8 mouse cellular contexts compared by ENCODE assay signal in the genomic region with DNA sequence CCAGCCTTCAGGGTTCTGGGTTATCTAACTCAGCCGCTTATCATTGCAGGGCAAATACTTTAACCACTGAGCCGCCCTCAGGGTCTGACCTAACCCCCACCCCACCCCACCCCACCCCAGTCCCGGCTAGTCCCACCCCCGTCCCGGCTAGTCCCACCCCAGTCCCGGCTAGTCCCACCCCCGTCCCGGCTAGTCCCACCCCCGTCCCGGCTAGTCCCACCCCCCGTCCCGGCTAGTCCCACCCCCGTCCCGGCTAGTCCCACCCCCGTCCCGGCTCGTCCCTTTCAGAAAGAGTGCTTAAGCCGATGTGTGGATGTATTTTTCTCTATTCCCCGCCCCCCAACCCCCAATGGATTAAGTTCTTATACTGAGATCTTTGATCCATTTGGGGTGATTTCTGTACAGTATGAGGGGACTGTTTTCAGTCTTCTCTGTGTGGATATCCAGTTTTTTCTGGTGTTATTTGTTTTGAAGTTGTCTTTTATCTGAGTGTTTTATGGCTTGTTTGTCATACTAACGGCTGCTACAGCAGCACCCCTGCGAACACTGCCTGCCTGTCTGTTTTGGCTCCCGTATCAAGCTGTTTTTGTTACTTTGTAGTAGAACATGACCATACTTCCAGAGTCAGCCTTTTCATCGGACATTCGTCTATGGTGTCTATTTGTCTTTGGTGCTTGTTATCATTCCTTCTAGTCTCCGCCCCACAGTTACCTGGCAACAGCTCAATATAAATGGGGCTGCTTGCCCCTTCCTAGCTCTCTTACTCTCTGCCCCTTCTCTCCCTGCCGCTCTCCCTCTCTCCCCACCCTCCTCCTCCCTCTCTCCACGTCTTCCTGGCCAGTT. TPM values are rescaled to one million over a fixed set of nuclear protein-coding genes. Genes with fewer than 3 reads are reported as not detected.
DNase-seq lines count a peak whose midpoint lies in the region; ATAC-seq and TF ChIP-seq lines count a peak whose summit lies in the region.

No protein-coding gene starts in this region.

- no peaks in the 10 kb centered on the region for H3K36me3 ChIP-seq in lung, embryonic 14.5 days (ENCODE audit: insufficient read depth)
- H3K36me3 ChIP-seq in hindbrain, embryonic 10.5 days = no peaks in the 10 kb centered on the region
- no peaks in the 10 kb centered on the region for H3K36me3 ChIP-seq in liver, adult 2 months (ENCODE audit: control insufficient read depth, insufficient read depth, low read length)
- H3K36me3 ChIP-seq in neural tube, embryonic 15.5 days = no peaks in the 10 kb centered on the region

- peak; percentile 73 for ATAC-seq in lung, embryonic 14.5 days (ENCODE audit: insufficient read depth)
- ATAC-seq in common myeloid progenitor, adult 5-6 weeks (replicated peaks; ENCODE audit: low read depth, poor library complexity, severe bottlenecking) = peak; percentile 81
- no peak for ATAC-seq in neural tube, embryonic 15.5 days (ENCODE audit: low FRiP score)

- peak; percentile 59 for DNase-seq in lung, embryonic 14.5 days
- DNase-seq in lung, postnatal 10 days = no peak
- peak; percentile 35 for DNase-seq in hindbrain, embryonic 10.5 days (ENCODE audit: low spot score)
- DNase-seq in liver, adult 2 months (ENCODE audit: extremely low read depth, low read depth, low spot score) = no peak
- no peak for DNase-seq in right cerebral cortex, adult 2 months (ENCODE audit: low spot score in 2 of 2)
- DNase-seq in right cerebral cortex, postnatal 36 days (ENCODE audit: low spot score in 2 of 2) = no peak

- peak overlapping the region; percentile 55 for H3K4me2 ChIP-seq in lung, embryonic 14.5 days
- peak overlapping the region; percentile 58 for H3K4me2 ChIP-seq in neural tube, embryonic 15.5 days

- H3K9ac ChIP-seq in lung, embryonic 14.5 days = no peak overlapping the region
- H3K9ac ChIP-seq in liver, adult 2 months (ENCODE audit: low read depth, low read length) = no peak overlapping the region
- H3K9ac ChIP-seq in neural tube, embryonic 15.5 days (replicated peaks) = no peak overlapping the region

- no peaks in the 10 kb centered on the region for H3K79me2 ChIP-seq in liver, adult 2 months (ENCODE audit: control insufficient read depth, insufficient read depth, low read length)

- WGBS in lung, embryonic 14.5 days = 3% methylated on average over 27 of the region's 27 CpGs
- WGBS in hindbrain, embryonic 10.5 days = 2% methylated on average over 27 of the region's 27 CpGs
- 6% methylated on average over 27 of the region's 27 CpGs for WGBS in liver, adult 2 months
- 2% methylated on average over 27 of the region's 27 CpGs for WGBS in neural tube, embryonic 15.5 days

- no peaks in the 10 kb centered on the region for H3K9me3 ChIP-seq in lung, embryonic 14.5 days (ENCODE audit: low read depth, low read length)
- H3K9me3 ChIP-seq in hindbrain, embryonic 10.5 days = no peaks in the 10 kb centered on the region
- no peaks in the 10 kb centered on the region for H3K9me3 ChIP-seq in neural tube, embryonic 15.5 days (replicated peaks)

- H3K27ac ChIP-seq in lung, embryonic 14.5 days (ENCODE audit: low read depth) = no peak overlapping the region
- H3K27ac ChIP-seq in hindbrain, embryonic 10.5 days = peak overlapping the region; percentile 64
- H3K27ac ChIP-seq in liver, adult 2 months (replicated peaks; ENCODE audit: insufficient read depth, low read depth, low read length) = no peak overlapping the region
- no peak overlapping the region for H3K27ac ChIP-seq in neural tube, embryonic 15.5 days (replicated peaks)

- no peaks in the 10 kb centered on the region for H3K4me1 ChIP-seq in lung, embryonic 14.5 days (ENCODE audit: insufficient read depth)
- H3K4me1 ChIP-seq in hindbrain, embryonic 10.5 days (replicated peaks) = peaks cover 16% of the 10 kb centered on the region
- H3K4me1 ChIP-seq in liver, adult 2 months (ENCODE audit: control insufficient read depth, insufficient read depth, low read length) = no peaks in the 10 kb centered on the region
- peaks cover 14% of the 10 kb centered on the region for H3K4me1 ChIP-seq in neural tube, embryonic 15.5 days

- H3K4me3 ChIP-seq in lung, embryonic 14.5 days (ENCODE audit: low read depth, low read length) = peak overlapping the region; percentile 13; the same call in 1 of the 2 replicates
- H3K4me3 ChIP-seq in hindbrain, embryonic 10.5 days = peak overlapping the region; percentile 49
- 0 out of 2 replicates have a peak overlapping the region, but pooled peaks have one; percentile 26 for H3K4me3 ChIP-seq in liver, adult 2 months (ENCODE audit: insufficient read depth, low read depth, low read length)
- peak overlapping the region; percentile 29 for H3K4me3 ChIP-seq in neural tube, embryonic 15.5 days (replicated peaks)

- H3K27me3 ChIP-seq in lung, embryonic 14.5 days (ENCODE audit: insufficient read depth, low read length) = no peaks in the 10 kb centered on the region
- H3K27me3 ChIP-seq in hindbrain, embryonic 10.5 days (ENCODE audit: insufficient read depth, poor library complexity, severe bottlenecking) = peaks cover 19% of the 10 kb centered on the region
- no peaks in the 10 kb centered on the region for H3K27me3 ChIP-seq in liver, adult 2 months (ENCODE audit: control insufficient read depth, insufficient read depth, low read length)
- H3K27me3 ChIP-seq in neural tube, embryonic 15.5 days (replicated peaks) = no peaks in the 10 kb centered on the region; the same call in 1 of the 2 replicates

- TF ChIP-seq POLR2A in liver, adult 2 months (IDR thresholded peaks at IDR 0.05; ENCODE audit: extremely low read depth, insufficient read depth, low read length) = no peak

- no peak for TF ChIP-seq CTCF in lung, embryonic 14.5 days (IDR thresholded peaks at IDR 0.05; ENCODE audit: low read depth)
- TF ChIP-seq CTCF in liver, adult 2 months (IDR thresholded peaks at IDR 0.05; ENCODE audit: low read depth, low read length) = no peak

RNA-seq across cellular contexts. Expression of a gene that starts 14.2 kb away (rescaled TPM):
- polyA plus RNA-seq in lung, embryonic 14.5 days (2014; fragmentation: Nextera tagmentation; extraction: Ambion mirVana) = 1.6 and 2.5 TPM in 2 replicates
- total RNA-seq in common myeloid progenitor, adult 5-6 weeks (2017) = 10.9 and 12.6 TPM in 2 replicates
- 9.5 and 10.0 TPM in 2 replicates for polyA plus RNA-seq in hindbrain, embryonic 10.5 days (2016; fragmentation: Nextera tagmentation; extraction: Ambion mirVana)
- 0.18 and 1.1 TPM in 2 replicates for total RNA-seq in liver, adult 2 months (2014; rRNA removed)
- polyA plus RNA-seq in liver, adult 2 months (2012; rRNA removed) = 0.16 and 0.29 TPM in 2 replicates
- 20.9 and 25.9 TPM in 2 replicates for polyA plus RNA-seq in neural tube, embryonic 15.5 days (2015; fragmentation: Nextera tagmentation; extraction: Ambion mirVana)

RNA-seq across cellular contexts. Expression of a gene that starts 18.2 kb away (rescaled TPM):
- polyA plus RNA-seq in lung, embryonic 14.5 days (2014; fragmentation: Nextera tagmentation; extraction: Ambion mirVana) = 0.07 and 0.25 TPM in 2 replicates
- total RNA-seq in common myeloid progenitor, adult 5-6 weeks (2017) = 42.7 and 49.2 TPM in 2 replicates
- polyA plus RNA-seq in hindbrain, embryonic 10.5 days (2016; fragmentation: Nextera tagmentation; extraction: Ambion mirVana) = 0.05 and 0.11 TPM in 2 replicates
- total RNA-seq in liver, adult 2 months (2014; rRNA removed) = 0.46 and 0.87 TPM in 2 replicates
- 0.20 and 0.42 TPM in 2 replicates for polyA plus RNA-seq in liver, adult 2 months (2012; rRNA removed)
- 0.33 and 1.5 TPM in 2 replicates for polyA plus RNA-seq in neural tube, embryonic 15.5 days (2015; fragmentation: Nextera tagmentation; extraction: Ambion mirVana)

RNA-seq across cellular contexts. Expression of a gene that starts 59.6 kb away (rescaled TPM):
- 0.97 and 1.2 TPM in 2 replicates for polyA plus RNA-seq in lung, embryonic 14.5 days (2014; fragmentation: Nextera tagmentation; extraction: Ambion mirVana)
- 21.1 and 29.0 TPM in 2 replicates for total RNA-seq in common myeloid progenitor, adult 5-6 weeks (2017)
- polyA plus RNA-seq in hindbrain, embryonic 10.5 days (2016; fragmentation: Nextera tagmentation; extraction: Ambion mirVana) = 1.6 and 2.8 TPM in 2 replicates
- 54.6 and 199 TPM in 2 replicates for total RNA-seq in liver, adult 2 months (2014; rRNA removed)
- 58.3 and 69.1 TPM in 2 replicates for polyA plus RNA-seq in liver, adult 2 months (2012; rRNA removed)
- polyA plus RNA-seq in neural tube, embryonic 15.5 days (2015; fragmentation: Nextera tagmentation; extraction: Ambion mirVana) = 3.1 and 5.8 TPM in 2 replicates

Comparison
In these comparisons a context has a peak if more than half of its experiments do, and no peak if none do; other contexts are left out.
1. DNase-seq: peak in lung, embryonic 14.5 days (single experiment) and hindbrain, embryonic 10.5 days (single experiment); none in lung, postnatal 10 days (single experiment), liver, adult 2 months (single experiment), right cerebral cortex, adult 2 months (0 of 2) and right cerebral cortex, postnatal 36 days (0 of 2).
2. Peak in every context shown above with its lines, with median percentiles within 50 percentile points of each other: H3K4me3 ChIP-seq.